In the genomic region with DNA sequence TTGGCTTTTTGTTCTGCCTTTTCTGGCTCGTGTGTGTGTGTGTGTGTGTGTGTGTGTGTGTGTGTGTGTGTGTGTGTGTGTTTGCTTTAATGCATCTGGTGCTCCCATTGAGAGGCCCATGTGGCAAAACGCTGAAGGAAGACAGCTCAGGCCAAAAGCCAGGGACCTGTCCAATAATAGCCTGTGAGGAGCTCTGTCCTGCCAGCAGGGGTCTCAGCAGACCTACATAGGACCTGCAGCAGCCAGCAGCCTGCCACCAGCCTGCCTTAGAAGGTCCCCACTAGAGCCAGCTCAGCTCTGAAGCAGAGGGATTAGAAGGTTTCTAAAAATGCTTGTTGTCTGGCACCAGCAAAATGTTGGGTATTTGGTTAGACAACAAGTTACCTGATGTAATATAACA, we compare ENCODE assay signal across 8 mouse cellular contexts. TPM values are rescaled to one million over a fixed set of nuclear protein-coding genes. Genes with fewer than 3 reads are reported as not detected.
DNase-seq lines count a peak whose midpoint lies in the region; ATAC-seq lines count a peak whose summit lies in the region.

No protein-coding gene starts in this region.

- WGBS in neural tube, embryonic 13.5 days = 4% methylated on average over 2 of the region's 2 CpGs

- peak; percentile 14 for DNase-seq in CD4-positive, CD25-positive, alpha-beta regulatory T cell, adult 2 months (ENCODE audit: low read depth, low spot score)
- DNase-seq in ovary, postnatal 36 days (ENCODE audit: low spot score) = peak; percentile 41
- DNase-seq in ovary, postnatal 14 days (ENCODE audit: low spot score) = no peak
- peak; percentile 68 to 78 for DNase-seq in kidney, postnatal 4 days
- no peak for DNase-seq in spleen, postnatal 36 days (ENCODE audit: low spot score in 2 of 2)

- H3K9me3 ChIP-seq in neural tube, embryonic 13.5 days = no peaks in the 10 kb centered on the region

- no peaks in the 10 kb centered on the region for H3K4me1 ChIP-seq in neural tube, embryonic 13.5 days (replicated peaks)

- no peaks in the 10 kb centered on the region for H3K36me3 ChIP-seq in neural tube, embryonic 13.5 days

- no peak overlapping the region for H3K4me3 ChIP-seq in neural tube, embryonic 13.5 days

- H3K27ac ChIP-seq in neural tube, embryonic 13.5 days (replicated peaks) = no peak overlapping the region

- H3K27me3 ChIP-seq in neural tube, embryonic 13.5 days = no peaks in the 10 kb centered on the region

- no peak overlapping the region for H3K9ac ChIP-seq in neural tube, embryonic 13.5 days

- ATAC-seq in CD4-positive, CD25-positive, alpha-beta regulatory T cell, adult 4 months = no peak
- 0 out of 2 replicates have a peak, but pooled peaks have one; percentile 41 for ATAC-seq in erythroid progenitor cell, adult 5-6 weeks (replicated peaks; ENCODE audit: low FRiP score, poor library complexity, severe bottlenecking)
- ATAC-seq in neural tube, embryonic 13.5 days (ENCODE audit: low read depth) = peak; percentile 74; the same call in 1 of the 2 replicates

- H3K4me2 ChIP-seq in neural tube, embryonic 13.5 days = no peak overlapping the region

RNA-seq across cellular contexts. Expression of a gene that starts 14.2 kb away (rescaled TPM):
- 100 to 1,000 TPM; 182 to 241 TPM for polyA plus RNA-seq in CD4-positive, CD25-positive, alpha-beta regulatory T cell, adult 4 months (2017; shearing (Covaris generic))
- 75.0 and 83.4 TPM in 2 replicates for total RNA-seq in erythroid progenitor cell, adult 5-6 weeks (2015; ENCODE audit: low replicate concordance)
- 85.3 and 99.3 TPM in 2 replicates for total RNA-seq in erythroid progenitor cell, adult 5-6 weeks (2017; ENCODE audit: low replicate concordance)
- polyA plus RNA-seq in neural tube, embryonic 13.5 days (2015; fragmentation: Nextera tagmentation; extraction: Ambion mirVana) = 145 and 161 TPM in 2 replicates

RNA-seq across cellular contexts. Expression of a gene that starts 33.5 kb away (rescaled TPM):
- under 1 TPM in 1 of 2 experiments, not detected in 1; 0.05 TPM for polyA plus RNA-seq in CD4-positive, CD25-positive, alpha-beta regulatory T cell, adult 4 months (2017; shearing (Covaris generic))
- 84.0 and 109 TPM in 2 replicates for total RNA-seq in erythroid progenitor cell, adult 5-6 weeks (2015; ENCODE audit: low replicate concordance)
- total RNA-seq in erythroid progenitor cell, adult 5-6 weeks (2017; ENCODE audit: low replicate concordance) = 100 and 101 TPM in 2 replicates
- polyA plus RNA-seq in neural tube, embryonic 13.5 days (2015; fragmentation: Nextera tagmentation; extraction: Ambion mirVana) = 4.1 and 4.3 TPM in 2 replicates

Comparison
In these comparisons a context has a peak if more than half of its experiments do, and no peak if none do; other contexts are left out.
1. DNase-seq: peak in CD4-positive, CD25-positive, alpha-beta regulatory T cell, adult 2 months (single experiment), ovary, postnatal 36 days (single experiment) and kidney, postnatal 4 days (2 of 2); none in ovary, postnatal 14 days (single experiment) and spleen, postnatal 36 days (0 of 2).